Mouse (Mus musculus): Measurements from ENCODE around the gene Epha7.

- TF ChIP-seq CTCF (IDR thresholded peaks at IDR 0.05) = no peak
- no peak for TF ChIP-seq EP300 (IDR thresholded peaks at IDR 0.05)
Observed at GRCm38 (mm10) chr4:28944237-28944636, 131.3 kb downstream of the Epha7 start.

Data from lung, postnatal 0 days (tissue).